Mouse (Mus musculus): ENCODE measurements at regions not wholly inside any gene's neighbourhood (a gene's known extent, or its start where the extent isn't known, plus 50 kb on each side); places are given as distances from the start of the nearest gene placed in this dataset.
"Not testable (repeated sequence)": the region's sequence is repeated elsewhere in the genome, so short reads cannot be mapped to it uniquely, and the experiment has no call there.

GRCm38 (mm10) chr1:157048996-157049395 is 59.5 kb downstream of the Tex35 start:
- no peak for ATAC-seq

- peak; percentile 57 for ATAC-seq
Measured at GRCm38 (mm10) chr1:157048201-157048923, 60.1 kb downstream of the Tex35 start.

GRCm38 (mm10) chr1:157047751-157048200 is 60.7 kb downstream of the Tex35 start:
- ATAC-seq: peak; percentile 34

- no peak for ATAC-seq
Measured at GRCm38 (mm10) chr1:157046760-157047182, 61.7 kb downstream of the Tex35 start.

GRCm38 (mm10) chr1:157039836-157040196 is 68.7 kb downstream of the Tex35 start:
- ATAC-seq: no peak

GRCm38 (mm10) chr1:157039016-157039835 is 69.3 kb downstream of the Tex35 start:
- peak; percentile 66 for ATAC-seq

GRCm38 (mm10) chr1:157038111-157039008 is 70.1 kb downstream of the Tex35 start:
- ATAC-seq: peak; percentile 75

GRCm38 (mm10) chr1:157037246-157037991 is 71.1 kb downstream of the Tex35 start:
- no peak for ATAC-seq

- no peak for ATAC-seq
Measured at GRCm38 (mm10) chr1:157036779-157037178, 71.7 kb downstream of the Tex35 start.

- not testable (repeated sequence) for ATAC-seq
Measured at GRCm38 (mm10) chr1:157035221-157035620, 73.3 kb downstream of the Tex35 start.

GRCm38 (mm10) chr1:157028682-157029081 is 79.8 kb downstream of the Tex35 start:
- no peak for ATAC-seq

- ATAC-seq: no peak
Measured at GRCm38 (mm10) chr1:157027681-157028080, 80.8 kb downstream of the Tex35 start.

- ATAC-seq: no peak
Measured at GRCm38 (mm10) chr1:157023462-157023861, 84.0 kb upstream of the Ralgps2 start.

- no peak for ATAC-seq
Measured at GRCm38 (mm10) chr1:157022456-157023435, 83.3 kb upstream of the Ralgps2 start.

GRCm38 (mm10) chr1:157019892-157020291 is 80.5 kb upstream of the Ralgps2 start:
- no peak for ATAC-seq

- no peak for ATAC-seq
Measured at GRCm38 (mm10) chr1:157018726-157019125, 79.3 kb upstream of the Ralgps2 start.

- peak; percentile 57 for ATAC-seq
Measured at GRCm38 (mm10) chr1:157017198-157017994, 78.0 kb upstream of the Ralgps2 start.

GRCm38 (mm10) chr1:157016625-157017024 is 77.2 kb upstream of the Ralgps2 start:
- ATAC-seq: no peak

- ATAC-seq: no peak
Measured at GRCm38 (mm10) chr1:157014532-157015497, 75.4 kb upstream of the Ralgps2 start.
